Mouse (Mus musculus) heart, adult 11 months (tissue): Measurements from ENCODE around the gene Cyp2w1.

Experiments
- DNase-seq: peaks from one replicate; pipeline ENCODE4 v3.0.0; 2022

The Cyp2w1 gene

DNA sequence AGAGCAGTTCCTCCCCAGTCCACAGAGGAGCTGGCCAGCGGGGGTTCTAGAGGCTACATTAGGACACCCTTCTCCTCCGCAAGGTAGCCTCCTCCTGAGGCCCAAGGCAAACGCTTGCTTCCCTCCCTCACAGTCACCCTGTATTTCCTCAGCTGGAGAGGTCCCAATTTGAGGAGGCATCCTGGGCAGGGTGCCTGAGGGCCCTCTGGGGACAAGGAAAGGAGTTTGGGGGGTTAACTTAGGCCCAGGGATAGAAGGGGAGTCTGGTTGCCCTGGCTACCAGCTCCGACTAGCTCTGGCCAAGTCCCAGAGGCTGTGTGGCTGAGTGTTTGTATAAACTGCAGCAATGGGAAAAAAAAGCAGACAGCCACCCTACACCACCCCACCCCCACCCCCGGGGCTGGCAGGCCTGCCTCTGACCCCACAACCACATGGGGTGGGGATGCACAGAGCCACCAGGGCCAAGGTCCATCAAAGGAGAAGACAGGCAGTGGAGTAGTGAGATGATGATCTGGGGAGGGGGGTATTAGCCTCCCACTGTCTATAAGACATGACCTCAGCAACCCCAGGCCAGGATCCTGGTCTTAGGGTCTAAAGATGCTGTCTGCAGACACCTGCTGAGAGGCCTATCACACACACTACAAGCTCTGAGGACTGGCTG, 12.6 kb downstream of the Cyp2w1 start:
- peak; percentile 94 for DNase-seq

DNA sequence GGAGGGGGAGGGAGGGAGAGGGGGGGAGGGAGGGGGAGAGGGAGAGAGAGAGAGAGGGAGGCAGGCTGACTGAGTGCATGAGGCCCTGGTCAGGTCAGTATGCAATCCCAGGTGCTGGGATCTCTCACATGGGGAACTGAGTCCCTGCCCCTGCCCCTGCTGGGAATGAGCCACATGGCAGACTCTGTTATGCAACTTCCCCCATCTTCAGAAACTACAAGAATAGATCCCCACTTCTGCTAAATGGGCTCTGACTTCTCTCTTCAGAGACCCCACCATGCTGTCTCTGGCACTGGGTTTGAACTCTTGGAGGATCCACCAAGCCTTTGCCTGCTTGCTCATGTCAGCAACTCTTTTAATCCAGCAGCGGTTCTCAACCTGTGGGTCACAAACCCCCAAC, 13.4 kb downstream of the Cyp2w1 start:
- peak; percentile 98 for DNase-seq

DNA sequence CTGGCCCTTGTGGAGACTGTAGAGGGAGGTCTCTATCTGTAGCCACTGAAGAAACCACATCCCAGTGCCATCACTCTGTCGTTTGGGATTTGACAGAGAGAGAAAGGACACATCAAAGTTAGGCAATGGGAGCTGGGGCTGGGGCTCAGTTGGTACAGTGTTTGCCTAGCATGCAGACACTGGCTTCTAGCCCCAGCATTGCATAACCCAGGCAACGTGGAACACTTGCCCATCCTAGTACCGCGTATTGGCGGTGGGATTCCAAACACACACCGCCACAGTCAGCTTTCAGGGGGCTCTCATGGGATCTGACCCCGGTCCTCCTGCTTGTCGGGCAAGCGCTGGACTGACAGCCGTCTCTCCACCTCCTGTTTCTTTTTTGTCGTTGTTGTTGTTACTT, 14.1 kb downstream of the Cyp2w1 start:
- DNase-seq: peak; percentile 94

DNA sequence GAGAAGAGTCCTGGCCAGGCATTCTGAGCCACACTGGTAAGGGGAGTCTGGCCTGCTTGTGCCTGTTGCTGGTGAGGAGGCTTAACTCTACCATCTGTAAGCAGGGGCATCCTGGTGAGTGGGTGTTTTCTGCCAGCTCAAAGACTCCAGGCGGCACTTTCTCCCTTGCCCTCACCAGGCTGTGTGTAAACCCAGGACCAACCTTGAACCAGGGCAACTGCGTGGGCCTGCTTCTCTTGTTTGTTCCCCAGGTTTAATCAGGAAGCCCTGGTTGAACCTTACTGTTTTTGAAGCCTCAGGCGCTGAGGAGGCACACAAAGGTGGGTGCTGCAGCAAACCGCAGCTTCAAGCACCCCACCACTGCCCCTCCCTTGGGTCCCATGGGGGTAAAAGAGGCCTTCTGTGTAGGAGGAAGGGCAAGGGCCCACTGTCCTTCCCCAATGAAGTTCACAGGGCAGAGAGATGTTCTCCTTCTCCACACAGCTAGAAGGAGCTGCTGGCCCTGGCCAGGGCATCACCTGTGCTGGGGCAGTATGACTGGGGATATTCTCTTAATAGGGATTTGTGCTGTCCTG, 15.6 kb downstream of the Cyp2w1 start:
- DNase-seq: no peak

DNA sequence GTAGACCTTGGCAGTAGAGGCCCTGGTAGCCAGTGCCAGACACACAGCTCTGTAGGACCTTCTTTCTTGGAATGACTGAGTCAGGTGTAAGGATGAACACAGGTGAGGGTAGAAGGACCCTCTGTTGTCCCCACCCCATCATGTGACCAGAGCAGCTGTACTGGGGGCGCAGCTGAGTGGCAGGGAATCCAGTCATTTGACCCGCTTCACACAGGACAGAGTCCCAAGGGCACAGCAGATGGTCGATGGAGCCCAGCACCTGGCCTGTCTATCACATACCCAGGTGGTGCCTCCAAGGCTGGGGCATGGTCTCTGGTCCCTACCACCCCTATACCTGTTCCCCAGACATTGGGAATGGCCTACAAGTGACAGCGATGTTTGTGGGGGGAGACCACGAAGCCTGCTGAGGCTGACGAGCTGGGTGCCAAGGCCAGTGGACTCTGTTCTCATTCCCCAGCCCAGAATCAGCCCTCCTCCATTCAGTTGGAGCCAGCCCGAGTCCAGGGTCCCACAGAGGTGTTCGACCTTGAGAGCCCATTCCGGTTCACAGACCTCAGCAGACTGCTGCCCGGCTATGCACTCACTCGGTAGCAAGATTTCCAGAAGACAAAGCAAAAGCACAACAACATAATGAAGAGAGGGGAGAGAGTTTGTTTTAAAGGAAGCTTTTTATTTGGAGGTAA, 16.4 kb downstream of the Cyp2w1 start:
- no peak for DNase-seq

DNA sequence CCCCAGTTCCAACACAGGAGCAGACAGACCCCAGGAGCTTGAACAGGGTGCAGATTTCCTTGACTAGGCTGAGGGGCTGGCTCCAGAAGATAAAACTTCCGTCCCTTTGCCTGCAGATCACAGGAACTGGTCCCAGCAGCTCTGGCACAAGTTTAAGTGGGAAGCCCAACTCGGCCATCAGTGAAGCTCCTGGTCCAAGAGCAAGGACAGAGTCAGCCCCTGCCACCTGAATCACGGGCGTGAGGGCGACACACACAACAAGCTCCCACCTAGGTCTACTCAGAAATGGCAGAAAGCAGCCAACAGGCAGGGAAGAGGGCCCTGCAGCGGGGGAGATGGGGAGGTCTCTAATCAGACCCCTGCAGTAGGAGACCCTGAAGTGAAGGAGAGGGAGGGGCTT, 17.9 kb downstream of the Cyp2w1 start:
- peak; percentile 94 for DNase-seq

DNA sequence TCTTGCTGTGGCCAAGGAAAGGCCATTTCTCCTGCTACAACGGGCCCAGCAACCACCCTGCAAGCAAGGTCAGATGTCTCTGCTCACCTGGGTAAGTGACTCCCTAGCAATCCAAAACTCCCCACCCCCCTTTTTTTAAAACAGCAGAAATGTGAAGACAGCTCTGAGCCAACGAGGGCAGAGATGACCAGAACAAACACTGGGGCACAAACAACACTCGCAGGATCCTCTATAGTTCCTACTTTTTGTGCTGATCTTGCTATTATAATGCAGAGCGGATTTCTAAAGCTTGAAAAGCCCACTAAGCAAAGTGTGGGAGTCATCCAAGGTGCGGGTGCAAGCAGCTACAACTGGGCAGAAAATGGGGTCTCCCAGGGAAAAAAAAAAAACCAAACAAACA, 18.7 kb downstream of the Cyp2w1 start:
- DNase-seq: no peak

DNA sequence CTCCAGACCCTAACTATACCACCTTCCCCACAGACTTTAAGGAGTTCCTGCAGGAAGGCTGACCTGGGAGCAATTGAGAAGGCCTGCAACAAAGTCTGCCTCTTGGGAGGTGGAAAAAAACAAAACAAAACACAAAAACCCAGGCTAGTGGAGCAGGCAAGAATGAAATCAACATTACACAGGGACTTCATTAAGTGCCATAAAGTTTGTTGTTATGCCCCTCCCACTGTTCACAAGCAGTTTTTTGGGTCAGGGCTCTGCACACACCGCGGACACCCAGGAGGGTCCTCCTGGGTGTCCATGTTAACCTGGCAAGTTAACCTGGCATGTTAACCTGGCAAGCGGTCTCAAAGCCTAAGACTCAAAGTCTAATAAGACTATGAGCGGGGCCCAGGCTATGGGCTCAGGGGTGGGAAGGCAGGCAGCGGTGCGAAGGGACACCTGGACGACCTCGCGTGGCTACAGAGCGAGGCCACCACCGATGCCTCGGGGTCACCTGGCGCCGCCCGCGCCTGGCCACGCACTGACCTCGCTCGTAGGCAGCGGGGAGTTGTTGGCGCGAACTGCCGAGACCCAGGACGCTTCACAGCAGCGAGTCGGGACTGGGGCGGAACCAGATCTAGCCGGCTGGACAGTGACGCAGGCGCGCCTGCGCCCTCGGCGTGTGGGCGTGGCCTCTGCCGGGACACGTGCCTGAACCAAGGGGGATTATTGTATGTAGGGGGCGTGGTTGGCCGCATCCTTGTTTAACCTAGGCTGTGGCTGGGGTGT, 19.4 kb downstream of the Cyp2w1 start:
- peak; percentile 100 for DNase-seq

DNA sequence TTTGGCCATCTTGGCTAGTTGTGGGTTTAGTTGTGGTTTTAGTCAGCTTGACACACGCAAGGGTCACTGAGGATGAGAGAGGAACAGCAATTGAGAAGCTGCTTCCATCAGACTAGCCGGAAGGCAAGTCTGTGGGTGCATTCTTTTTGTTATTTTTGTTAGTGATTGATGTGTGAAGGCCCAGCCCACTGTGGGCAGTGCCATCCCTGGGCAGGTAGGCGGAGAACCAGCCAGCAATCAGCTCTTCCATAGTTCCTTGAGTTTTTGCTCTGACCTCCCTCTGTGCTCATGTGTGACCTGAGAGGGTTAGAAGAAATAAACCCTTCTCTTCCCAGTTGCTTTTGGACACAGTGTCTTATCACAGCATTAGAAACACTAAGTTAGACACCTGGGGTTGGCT, 20.7 kb downstream of the Cyp2w1 start:
- DNase-seq: no peak

DNA sequence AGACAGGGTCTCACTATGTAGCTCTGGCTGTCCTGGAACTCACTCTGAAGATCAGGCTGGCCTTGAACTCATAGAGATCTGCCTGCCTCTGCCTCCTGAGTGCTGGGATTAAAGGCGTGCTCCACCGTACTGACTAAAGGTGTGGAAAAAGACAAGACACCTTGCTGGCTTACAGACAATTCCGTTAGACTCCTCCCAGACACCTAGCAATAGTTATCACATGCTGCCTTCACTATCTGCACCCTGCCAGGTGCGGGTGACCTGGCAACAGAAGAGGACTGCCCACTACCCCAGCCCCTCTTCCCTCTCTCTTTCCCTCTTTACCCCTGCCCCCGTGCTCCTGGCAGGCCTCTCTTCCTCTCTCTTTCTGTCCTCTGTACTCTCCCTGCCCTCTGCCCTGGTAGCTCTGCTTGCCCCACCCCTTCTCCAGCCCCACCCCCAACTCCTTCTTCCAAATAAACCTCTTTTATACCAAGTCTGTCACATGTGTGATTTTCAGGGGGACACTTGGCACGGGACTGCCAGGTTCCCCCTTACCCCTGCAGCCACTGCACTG, 21.6 kb downstream of the Cyp2w1 start:
- peak; percentile 91 for DNase-seq

DNA sequence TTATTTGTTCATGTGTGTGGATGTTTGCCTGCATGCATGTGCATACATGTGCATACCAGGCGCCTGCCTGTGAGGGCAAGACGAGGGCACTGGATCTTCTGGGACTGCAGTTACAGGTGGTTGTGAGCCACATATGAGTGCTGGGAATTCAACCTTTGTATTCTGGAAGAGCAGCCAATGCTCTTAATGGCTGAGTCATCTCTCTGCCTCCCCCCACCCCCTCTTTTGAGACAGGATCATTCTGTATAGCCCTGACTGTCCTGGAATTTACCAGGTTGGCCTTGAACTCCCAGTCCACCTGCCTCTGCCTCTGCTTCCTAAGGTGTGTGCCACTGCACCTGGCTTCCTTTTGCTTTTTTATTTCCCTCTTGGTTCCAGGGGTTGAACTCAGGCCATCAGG, 22.4 kb downstream of the Cyp2w1 start:
- no peak for DNase-seq

DNA sequence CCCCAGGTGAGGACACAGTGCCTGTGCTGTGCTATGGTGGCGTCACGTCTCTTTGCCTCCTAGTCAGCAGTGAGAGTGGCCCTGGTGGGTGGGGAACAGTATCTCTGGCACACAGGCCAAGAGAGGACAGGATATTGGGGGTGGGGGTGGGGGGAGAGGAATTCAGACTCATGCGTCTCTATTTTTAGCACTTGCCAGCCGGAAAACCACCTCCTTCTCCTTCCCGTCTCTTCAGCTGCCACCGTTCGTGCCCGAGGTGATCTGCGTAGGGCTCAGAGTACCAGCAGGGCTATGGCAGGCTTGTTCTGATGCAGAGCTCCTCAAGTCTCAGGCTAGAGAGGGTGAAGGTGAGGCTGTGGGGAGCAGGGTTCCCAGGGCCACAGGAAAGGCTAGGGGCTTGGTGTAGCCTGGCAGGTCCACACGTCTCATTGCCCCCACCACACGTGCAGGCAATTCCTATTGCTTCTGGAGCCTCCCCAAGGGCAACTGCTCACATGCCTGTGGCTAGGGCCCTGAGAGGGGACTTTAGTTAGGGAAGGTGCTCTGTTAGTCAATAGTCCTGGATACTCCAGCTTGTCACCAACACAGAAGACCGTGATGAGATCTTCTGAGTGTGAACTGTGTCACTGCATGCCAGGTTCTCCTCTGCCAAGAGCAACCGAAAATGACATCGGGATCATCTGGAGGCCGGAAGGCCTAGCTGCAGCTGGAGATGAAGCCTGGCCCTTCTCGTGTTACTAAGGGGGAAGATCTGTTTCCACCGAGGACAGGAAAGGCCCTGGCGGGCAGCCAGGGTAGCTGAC, 25.3 kb downstream of the Cyp2w1 start, which contains the start of gene Gpr146:
Gene Gpr146, plus strand, starts transcription at position 230 of the 803 bp plus-strand sequence.
- DNase-seq: peak; percentile 98

DNA sequence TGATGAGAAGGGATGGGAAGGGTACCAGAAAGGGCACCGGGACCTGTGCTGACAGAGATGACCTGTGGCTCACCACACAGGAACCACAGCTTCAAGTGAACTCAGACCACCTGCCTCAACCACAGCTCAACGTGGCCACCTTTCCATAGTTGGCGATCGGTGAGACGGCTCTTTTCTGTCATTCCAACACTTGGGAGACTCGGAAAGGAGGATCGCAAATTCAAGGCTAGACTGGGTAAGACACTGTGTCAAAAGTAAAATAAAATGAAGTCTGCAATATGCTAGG, 25.8 kb downstream of the Cyp2w1 start:
- no peak for DNase-seq

DNA sequence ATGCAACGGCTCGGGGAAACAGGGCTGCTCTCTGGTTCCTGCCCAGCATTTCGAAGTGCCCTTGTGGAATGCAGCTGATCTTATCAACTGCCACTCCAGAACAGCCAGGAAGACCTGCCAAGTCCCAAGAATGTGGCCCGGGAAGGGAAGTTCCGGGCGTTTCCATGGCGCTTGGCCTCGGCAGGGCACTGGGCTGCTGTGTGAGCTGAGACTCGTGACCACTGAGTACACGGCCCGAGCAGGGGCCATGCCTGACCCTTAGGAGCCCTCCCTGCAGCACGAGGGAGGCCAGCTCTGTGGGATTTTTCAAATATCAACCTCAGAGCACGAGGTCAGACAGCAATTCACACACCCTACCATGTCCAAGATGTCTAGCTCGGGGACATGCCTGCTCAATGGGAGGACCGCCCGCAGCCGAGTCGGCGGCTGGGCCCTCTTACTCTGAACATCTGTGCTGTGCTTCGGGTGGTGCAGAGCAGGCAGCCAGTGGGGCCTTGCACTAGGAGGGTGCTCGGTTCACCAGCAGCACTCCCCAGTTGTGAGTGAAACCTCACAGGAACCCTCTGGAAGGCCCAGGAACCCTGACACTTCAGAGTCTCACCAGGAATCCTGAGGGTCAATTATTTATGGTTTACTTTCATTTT, 26.7 kb downstream of the Cyp2w1 start:
- DNase-seq: peak; percentile 99

DNA sequence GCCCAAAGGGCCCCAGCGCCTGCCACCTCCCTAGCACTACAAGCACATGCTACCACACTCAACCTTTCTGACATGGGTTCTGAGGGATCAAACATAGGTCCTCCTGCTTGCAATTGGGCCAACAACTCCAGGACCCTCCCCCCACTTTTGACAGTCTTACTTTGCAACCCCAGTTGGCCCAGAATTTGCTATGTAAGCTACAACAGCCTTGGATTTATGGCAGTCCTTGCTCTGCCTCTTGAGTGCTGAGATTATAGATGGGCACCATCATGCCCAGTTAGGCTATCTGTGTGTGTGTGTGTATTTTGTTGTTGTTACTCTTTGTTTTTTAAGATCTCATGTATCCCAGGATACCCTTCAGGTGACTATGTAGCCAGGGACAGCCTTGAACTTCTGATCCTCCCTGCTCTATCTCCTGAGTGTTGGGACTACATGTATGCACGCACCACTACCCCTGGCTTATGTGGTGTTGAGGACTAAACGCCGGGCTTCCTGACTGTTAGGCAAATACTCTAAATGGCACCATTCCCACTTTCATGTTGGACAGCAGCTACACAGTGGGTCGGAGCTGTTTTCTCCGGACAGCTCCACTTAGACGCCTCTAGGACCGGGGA, 27.5 kb downstream of the Cyp2w1 start:
- DNase-seq: peak; percentile 94

DNA sequence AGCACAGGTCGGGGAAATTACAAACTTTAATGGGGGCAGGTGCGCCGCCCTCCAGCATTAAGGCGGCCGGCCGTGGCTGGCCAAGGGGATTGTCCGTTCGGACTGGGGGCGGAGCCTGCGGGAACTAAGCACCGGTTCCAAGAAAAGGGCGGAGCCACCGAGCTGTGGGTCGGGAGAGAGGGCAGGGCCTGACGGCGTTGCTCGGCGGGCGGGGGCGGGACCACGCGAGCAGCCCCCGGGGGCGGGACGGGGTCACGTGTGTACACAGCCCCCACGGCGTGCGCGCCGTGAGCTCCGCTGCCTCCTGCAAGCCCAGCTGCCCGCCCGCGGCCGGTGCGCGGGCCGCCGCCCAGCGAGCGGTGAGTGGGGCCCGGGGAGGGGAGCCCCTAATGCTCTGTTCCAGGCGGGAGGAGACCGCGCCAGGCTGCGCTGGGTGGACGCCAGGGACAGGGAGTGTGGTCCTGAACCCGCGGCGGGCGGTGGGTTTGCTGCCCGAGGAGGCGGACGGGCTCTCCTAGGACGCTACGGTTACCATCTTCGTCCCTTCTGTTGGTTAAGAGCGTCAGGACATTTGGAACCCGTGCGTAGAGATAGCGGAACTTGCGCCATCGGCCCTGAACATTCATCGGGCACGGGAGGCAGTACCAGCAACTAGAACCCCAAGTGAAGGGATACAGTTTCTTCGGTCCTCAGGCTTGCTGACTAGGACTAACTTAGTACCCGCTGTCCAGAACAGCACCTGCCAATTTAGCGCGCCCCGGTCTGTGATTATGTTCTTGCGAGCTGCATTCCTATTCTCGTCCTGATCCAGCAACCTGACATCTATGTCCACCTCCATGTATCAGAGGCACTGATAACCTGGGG, 28.2 kb downstream of the Cyp2w1 start:
- peak; percentile 100 for DNase-seq

DNA sequence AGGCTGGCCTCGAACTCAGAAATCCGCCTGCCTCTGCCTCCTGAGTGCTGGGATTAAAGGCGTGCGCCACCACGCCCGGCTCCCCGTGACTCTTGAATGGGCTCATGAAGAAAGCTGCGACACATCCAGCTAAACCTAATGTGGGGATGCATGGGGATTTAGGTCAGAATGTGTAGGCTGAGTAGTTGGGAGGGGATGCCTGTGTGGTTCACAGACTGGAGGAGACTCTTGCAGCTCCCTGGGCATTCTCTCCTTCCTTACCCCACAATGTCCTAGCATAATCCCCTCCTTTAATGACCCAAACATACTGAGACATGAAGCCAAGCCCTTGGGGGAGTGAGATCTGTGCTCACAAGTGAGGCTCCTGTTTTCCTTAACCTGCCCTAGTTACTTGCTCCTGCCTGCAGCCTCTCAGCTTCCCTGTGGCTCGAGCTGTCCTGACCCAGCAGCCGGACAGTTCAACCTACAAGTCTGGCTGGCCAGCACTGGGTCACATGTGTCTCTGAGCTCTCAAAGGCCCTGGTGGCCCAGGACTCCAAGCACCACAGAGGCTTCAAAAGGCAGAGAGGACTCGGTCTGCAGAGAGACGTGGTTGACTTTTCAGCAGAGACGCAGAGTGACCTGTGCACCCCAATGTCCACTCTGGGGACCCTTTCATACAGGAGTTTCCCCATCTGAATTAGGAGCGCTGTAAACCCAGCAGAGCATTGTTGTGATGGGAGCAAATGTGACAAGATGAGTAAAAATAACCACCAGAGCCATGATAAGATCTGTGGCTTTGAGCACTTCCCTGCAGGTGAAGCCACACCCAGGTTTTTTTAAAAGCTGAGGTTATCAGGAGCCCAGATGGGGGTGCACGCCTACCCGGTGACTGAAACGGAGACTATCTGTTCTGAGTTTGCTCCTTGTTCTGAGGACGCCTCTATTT, 29.4 kb downstream of the Cyp2w1 start:
- peak; percentile 97 for DNase-seq

DNA sequence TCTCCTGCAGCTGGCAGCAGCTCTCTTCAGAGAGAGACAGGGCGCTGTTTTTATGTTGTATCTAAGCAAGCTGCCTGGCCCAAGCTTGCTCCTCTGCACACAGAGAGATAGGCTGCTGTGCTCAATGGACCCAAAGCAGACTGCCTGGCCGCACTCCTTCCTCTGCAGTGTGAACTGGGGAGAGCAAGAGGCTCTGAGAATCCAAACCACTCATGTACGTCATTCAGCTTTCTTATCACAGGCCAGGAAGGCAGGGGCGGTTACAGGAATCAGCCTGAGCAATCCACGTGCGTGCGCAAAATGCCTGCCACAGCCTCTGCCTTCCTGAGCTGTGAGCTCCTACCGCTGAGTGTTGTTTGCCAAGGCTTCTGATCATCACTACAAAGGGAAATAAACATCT, 30.3 kb downstream of the Cyp2w1 start:
- peak; percentile 99 for DNase-seq

DNA sequence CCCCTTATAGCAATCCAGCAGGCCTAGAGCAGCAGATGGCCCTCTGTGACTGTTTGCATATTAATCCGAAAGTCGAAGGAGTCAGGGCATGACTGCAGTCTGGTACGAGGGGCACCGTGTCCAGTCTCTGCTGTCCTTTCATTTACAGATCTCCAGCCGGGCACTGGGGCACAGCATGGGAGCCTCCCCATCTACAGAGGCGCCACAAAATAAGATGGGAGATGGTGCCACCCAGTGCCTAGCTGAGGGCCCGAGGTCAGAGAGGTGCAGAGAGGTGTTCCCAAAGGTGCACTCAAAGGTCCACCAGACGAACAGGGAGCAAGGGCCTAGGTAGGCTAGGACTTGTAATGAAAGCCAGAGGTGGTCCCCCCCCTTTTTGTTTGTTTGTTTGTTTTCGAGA, 30.8 kb downstream of the Cyp2w1 start:
- DNase-seq: peak; percentile 94
